Mouse (Mus musculus): ENCODE data around the gene Tmem151b.
A peak's percentile ranks its signal among the peaks of the same experiment; 100 is the strongest.

The Tmem151b gene

GRCm38 (mm10) chr17:45544873-45545277 lies 4.6 kb downstream of the Tmem151b start:
- DNase-seq = no peak

- peak; percentile 61 for DNase-seq
Observed at GRCm38 (mm10) chr17:45544001-45544872, 5.2 kb downstream of the Tmem151b start.

GRCm38 (mm10) chr17:45543115-45543514 lies 6.4 kb downstream of the Tmem151b start:
- DNase-seq = no peak

GRCm38 (mm10) chr17:45542705-45543104 lies 6.8 kb downstream of the Tmem151b start:
- no peak for DNase-seq

- no peak for DNase-seq
Observed at GRCm38 (mm10) chr17:45542129-45542528, 7.3 kb downstream of the Tmem151b start.

DNA sequence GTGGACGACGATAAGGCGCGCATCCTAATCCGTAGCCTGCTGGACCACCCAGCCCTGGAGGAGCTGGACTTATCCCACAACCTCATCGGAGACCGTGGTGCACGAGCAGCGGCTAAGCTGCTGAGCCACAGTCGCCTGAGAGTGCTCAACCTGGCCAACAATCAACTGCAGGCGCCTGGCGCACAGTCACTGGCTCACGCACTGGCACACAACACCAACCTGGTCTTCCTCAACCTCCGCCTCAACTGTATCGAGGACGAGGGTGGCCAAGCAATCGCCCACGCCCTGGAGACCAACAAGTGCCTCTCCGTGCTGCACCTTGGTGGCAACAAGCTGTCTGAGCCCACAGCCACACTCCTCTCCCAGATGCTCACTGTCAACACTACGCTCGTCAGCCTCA lies 9.8 kb downstream of the Tmem151b start:
- no peak for DNase-seq

GRCm38 (mm10) chr17:45538394-45538793 lies 11.1 kb downstream of the Tmem151b start:
- DNase-seq = no peak

DNA sequence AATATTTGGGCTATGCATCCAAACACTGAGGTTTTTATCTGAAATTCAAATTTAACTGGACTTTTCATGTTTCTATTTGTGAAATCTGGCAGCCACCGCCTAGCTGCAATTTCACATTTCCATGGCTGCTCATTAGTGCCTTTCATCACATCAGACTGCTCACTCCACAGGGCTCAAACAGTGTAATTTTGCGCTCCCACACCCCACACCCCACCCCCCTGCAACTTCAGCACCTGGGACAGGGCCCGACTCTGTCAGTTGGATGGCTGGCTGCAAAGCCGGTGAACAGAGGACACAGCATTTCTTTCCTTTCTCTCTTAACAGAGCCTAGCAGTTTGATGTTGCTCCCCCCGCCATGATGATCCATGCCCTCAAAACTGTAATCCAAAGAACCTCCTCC lies 13.2 kb downstream of the Tmem151b start:
- no peak for DNase-seq

GRCm38 (mm10) chr17:45532896-45533295 lies 16.6 kb downstream of the Tmem151b start:
- no peak for DNase-seq

DNA sequence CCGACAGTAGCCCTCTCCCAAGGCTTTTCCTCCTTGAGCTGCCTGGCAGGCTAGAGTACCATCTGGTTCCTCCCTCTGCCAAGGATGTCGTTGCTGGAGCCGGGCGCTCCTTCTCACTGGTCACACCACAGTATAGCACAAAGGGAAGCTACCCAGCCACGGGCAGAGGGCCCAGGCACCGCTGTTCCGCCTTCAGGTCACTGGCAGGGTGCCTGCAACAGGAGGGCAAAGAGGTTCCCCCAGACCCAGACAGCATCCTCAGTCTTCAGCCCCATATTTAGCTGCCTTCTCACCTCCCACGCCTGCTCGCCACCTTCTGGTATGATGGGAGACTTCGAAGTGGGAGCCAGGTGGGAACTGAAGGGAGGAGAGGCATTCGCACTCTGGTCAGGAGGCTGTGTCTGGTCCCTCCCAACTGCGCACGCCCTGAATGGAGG lies 19.1 kb downstream of the Tmem151b start:
- peak; percentile 91 for DNase-seq

DNA sequence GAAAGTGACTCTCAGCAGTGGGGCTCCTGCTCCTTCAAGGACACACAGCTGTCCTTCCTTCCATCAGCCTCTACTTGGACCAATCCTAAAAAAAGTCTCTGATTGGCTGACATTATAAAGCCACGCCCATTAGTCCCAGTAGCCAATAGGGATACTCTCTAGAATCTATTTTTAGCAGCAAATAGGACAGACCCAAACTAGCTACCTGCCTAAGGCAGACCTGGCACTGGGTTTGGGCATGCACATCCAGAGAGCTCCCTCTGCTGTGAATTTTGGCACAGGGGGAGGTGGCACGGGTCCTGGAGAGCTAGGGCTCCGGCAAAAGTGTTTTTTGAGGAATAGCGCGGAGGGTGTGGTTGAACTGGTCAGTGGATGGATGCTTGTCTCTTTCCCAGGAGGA lies 22.9 kb downstream of the Tmem151b start:
- DNase-seq = no peak

DNA sequence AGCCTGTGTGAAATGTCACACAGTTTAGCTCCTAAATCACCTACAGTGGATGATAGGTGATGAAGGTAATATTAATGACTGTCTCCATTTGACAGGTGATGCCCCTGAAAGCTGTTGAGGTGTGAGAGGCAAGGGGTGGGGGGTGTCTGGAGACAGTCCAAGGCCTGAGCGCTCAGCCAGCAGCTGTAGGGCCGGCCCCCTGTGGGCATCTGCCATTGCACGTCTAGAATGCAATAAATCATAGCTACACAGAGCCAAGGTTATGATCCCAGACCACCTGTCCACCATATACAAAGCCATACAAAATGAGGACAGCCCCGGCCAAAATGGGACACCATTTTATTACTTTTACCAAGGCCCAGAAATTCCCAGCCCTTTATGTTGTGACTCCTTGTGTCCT lies 24.5 kb downstream of the Tmem151b start:
- peak; percentile 41 for DNase-seq

- DNase-seq = no peak
Observed at GRCm38 (mm10) chr17:45523263-45523662, 26.2 kb downstream of the Tmem151b start, which contains the start of gene Tcte1. Gene Tcte1 (plus strand): TSS chr17:45523434.

- peak; percentile 42 for DNase-seq
Observed at GRCm38 (mm10) chr17:45520136-45520535, 29.3 kb downstream of the Tmem151b start.

DNA sequence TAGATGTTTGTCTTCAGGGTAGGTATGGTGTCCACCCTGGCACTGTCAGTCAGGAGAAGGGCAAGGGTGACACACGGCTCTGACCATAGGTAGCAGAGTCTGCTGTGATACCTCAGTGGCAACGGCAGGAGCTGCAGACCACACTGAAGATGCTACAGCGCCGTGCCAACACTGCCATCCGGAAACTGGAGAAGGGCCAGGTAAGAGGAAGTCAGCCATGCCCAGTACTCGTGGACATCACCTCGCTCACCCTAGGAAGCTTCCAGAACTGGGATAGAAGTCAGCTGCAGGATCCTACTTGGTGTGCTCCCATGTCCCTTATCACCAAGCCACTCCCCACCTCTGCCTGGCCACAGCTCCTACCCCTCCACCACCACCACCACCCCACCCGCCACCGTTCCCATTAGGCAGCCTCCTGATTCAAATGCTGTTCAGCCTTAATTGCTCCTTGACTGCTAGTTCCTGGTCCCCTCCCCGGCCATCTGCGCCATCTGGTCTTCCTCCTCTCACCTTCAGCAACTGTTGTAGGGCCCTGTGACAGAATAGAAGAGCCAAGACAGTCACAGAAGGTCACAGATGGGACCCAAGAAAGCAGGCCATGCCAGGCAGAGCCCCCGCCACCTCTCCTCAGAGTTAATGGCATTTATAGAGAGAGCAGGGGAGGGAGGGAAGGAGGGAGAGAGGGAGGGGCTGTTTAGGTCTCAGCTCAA lies 30.6 kb downstream of the Tmem151b start:
- DNase-seq = peak; percentile 83

GRCm38 (mm10) chr17:45517549-45518215 lies 31.8 kb downstream of the Tmem151b start:
- DNase-seq = peak; percentile 47

DNA sequence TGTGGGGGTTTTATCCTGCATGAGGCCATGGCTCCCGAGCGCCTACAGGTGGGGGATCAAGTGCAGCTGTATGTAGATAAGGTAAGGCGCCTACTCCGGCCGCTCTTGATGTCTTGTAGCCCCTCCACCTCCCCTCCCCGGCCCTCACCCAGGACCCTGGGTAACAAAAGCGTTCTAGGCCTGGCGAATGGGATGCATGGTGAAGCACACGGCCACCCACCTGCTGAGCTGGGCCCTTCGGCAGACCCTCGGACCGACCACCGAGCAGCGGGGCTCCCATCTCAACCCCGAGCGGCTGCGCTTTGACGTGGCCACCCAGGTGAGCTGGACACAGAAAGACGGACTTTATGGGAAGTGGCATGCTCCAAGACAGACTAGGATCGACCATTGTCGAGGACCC lies 32.3 kb downstream of the Tmem151b start:
- DNase-seq = peak; percentile 40

DNA sequence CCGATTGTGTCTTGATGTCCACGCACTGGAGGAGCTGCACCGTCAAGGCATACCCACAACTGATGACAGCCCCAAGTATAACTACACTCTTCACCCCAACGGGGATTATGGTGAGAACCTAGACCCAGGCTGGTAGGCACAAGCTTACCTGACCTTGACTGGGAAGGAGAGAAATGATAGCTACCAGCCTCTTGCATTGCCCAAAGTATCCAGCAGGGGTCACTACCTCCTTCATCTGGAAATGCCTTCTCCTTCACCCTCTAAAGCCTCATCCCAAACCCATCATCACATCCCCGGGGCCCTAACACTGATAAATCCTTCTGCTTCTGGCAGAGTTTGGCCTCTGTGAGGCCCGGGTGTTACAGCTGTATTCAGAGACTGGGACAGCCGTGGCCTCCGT lies 33.0 kb downstream of the Tmem151b start:
- DNase-seq = peak; percentile 97

- DNase-seq = peak; percentile 28
Observed at GRCm38 (mm10) chr17:45515806-45516205, 33.7 kb downstream of the Tmem151b start.

DNA sequence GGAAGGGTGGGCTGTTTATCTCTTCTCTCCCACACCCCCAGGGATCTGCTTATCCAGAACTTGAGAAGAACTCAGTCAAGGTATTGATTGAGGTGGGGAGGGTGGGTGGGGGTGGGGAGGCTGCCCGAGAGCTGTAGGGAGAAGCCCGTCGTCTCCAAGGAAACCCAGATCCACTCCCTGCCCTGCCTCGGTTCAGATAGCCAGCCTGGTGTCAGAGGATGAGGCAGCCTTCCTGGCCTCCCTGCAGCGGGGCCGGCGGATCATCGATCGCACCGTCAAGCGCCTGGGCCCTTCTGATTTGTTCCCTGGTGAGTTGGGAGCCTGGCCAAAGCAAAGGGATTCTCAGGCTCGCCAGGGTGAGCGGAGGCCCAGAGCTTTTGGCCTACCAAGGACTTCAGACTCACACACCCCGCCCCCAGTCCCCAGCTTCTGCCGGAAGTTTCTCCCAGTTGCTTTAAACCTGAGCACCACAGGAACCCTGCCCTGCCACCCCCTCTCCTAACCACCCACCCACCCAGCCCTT lies 34.2 kb downstream of the Tmem151b start:
- peak; percentile 31 for DNase-seq

DNA sequence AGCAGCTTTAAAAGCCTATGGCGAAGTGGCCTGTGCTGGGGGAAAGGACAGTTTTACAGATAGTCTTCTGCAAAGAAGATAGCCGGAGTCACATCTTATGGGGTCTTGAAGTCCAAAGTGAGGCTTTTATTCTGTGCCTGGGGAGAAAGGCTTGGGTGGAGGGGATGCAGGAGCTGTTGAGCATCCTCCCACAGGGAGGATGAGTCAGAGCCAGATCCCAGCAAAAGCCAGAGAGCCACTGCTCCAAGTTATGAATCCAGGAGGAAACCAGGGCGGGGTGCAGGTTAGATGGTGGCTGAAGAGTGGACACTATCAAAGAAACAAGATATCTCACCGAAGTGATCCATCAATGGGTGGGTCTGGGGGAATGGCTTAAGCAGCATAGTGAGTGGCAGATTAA lies 37.7 kb downstream of the Tmem151b start:
- DNase-seq = no peak

DNA sequence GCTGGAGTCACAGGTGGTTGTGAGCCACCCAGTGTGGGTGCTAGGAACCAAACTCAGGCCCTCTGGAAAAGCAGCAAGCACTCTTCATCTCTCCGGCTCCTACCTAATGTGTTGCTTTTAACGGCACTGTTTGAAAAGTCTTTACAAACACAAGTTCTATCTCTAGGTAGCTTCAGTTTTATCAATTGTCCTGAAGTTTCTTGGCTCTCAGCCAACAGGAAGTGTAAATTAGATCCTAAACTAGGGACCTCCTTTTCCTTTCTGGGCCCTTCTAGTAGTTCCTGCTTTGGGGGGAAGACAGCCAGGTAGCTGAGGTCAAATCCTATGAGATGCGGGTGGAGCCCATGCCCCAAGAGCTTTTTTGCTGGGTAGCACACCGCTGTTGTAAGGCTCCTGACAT lies 38.6 kb downstream of the Tmem151b start:
- no peak for DNase-seq

DNA sequence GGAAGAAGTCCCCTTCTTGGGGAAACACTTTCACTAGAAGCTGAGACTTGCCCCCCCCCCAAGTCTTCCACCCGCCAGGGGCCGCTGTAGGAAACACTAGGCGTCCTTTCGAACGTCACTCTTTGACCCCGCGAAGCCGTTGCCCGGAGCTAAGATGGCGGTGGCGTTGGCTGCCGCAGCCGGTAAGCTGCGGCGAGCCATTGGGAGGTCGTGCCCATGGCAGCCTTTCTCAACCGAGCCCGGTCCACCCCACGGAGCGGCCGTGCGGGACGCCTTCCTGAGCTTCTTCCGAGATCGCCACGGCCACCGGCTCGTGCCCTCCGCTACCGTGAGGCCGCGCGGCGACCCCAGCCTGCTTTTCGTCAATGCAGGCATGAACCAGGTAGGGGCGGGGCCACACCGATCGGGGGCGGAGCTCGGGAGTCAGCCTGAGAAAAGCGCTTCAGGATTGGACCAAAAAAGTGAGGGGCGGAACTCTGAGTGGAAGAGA lies 42.7 kb downstream of the Tmem151b start, which contains the start of gene Aars2:
Gene Aars2, plus strand, starts transcription at position 142 of the 490 bp plus-strand sequence.
- peak; percentile 95 for DNase-seq

Data from cerebellum, adult 8-10 months (tissue).